Mouse (Mus musculus) midbrain, embryonic 11.5 days (tissue): ENCODE measurements around the gene Arnt2. TPM values are rescaled to one million over a fixed set of nuclear protein-coding genes. Genes with fewer than 3 reads are reported as not detected.
A peak's percentile ranks its signal among the peaks of the same experiment; 100 is the strongest.

ENCODE experiments used
- ATAC-seq: fragments of 200-750 bp; cut with Nextera tagmentation; 2 replicates; pipeline ENCODE4 v1.8.0; 2017; ENCODE audit warnings: moderate TSS enrichment, moderate library complexity; ENCODE audit not compliant: low FRiP score
- DNase-seq: peaks from one replicate; pipeline ENCODE4 v3.0.0; 2015; ENCODE audit warnings: low spot score; ENCODE audit errors: missing footprints
- H3K27ac ChIP-seq: fragments of 300-500 bp; sonication (generic); 2 replicates; pipeline ENCODE4 v1.5.1; 2014; ENCODE audit warnings: low read depth, low read length
- H3K27me3 ChIP-seq: fragments of 300-500 bp; sonication (generic); 2 replicates; pipeline ENCODE4 v1.6.1; 2014; ENCODE audit warnings: mild to moderate bottlenecking, low read length, moderate library complexity, mixed read lengths; ENCODE audit not compliant: control insufficient read depth, insufficient read depth
- H3K36me3 ChIP-seq: fragments of 300-500 bp; sonication (generic); 2 replicates; pipeline ENCODE4 v1.6.1; 2014; ENCODE audit warnings: mild to moderate bottlenecking, low read length, moderate library complexity, mixed read lengths; ENCODE audit not compliant: control insufficient read depth, insufficient read depth
- H3K4me1 ChIP-seq: fragments of 300-500 bp; sonication (generic); 2 replicates; pipeline ENCODE4 v1.6.1; 2014; ENCODE audit warnings: low read length; ENCODE audit not compliant: control insufficient read depth, insufficient read depth
- H3K4me2 ChIP-seq: fragments of 300-500 bp; sonication (generic); 2 replicates; pipeline ENCODE4 v1.6.1; 2014; ENCODE audit warnings: mild to moderate bottlenecking, moderate library complexity
- H3K4me3 ChIP-seq: fragments of 300-500 bp; sonication (generic); 2 replicates; pipeline ENCODE4 v1.5.1; 2014; ENCODE audit warnings: low read depth, low read length
- H3K9ac ChIP-seq: fragments of 300-500 bp; sonication (generic); 2 replicates; pipeline ENCODE4 v1.6.1; 2014; ENCODE audit warnings: low read length
- H3K9me3 ChIP-seq: fragments of 300-500 bp; sonication (generic); 2 replicates; pipeline ENCODE4 v1.6.1; 2016; ENCODE audit warnings: low read length; ENCODE audit not compliant: control insufficient read depth
- WGBS: fragments of 180-500 bp; shearing (Covaris S2); extraction: QIAGEN DNeasy Blood & Tissue Kit; methylation state at CpG from one replicate; pipeline ENCODE4 v1.1.7; 2014; 5-methylcytosine and 5-hydroxymethylcytosine counted together
- polyA plus RNA-seq: library from polyadenylated mRNA; unstranded; fragments of >200 nt; fragmentation: Nextera tagmentation; extraction: Ambion mirVana; gene quantifications from 2 replicates; pipeline ENCODE4 v1.2.1, GENCODE M21; 2014

Gene Arnt2
- polyA plus RNA-seq, 1 experiment from 2014 or later = 36.4 TPM

GRCm38 (mm10) chr7:84341001-84341400 is 69.0 kb downstream of the Arnt2 start:
- ATAC-seq = no peak
- Histone ChIP-seq H3K9me3 (peaks cover 7% of the 10 kb centered on the region; the same call in 1 of the 2 replicates), H3K4me3 (no peak overlapping the region), H3K9ac (no peak overlapping the region), H3K27ac (no peak overlapping the region), H3K36me3 (peaks cover 23% of the 10 kb centered on the region), H3K4me2 (no peak overlapping the region), H3K4me1 (no peaks in the 10 kb centered on the region), H3K27me3 (no peaks in the 10 kb centered on the region)
- WGBS = 85% methylated on average over 1 of the region's 1 CpGs
- DNase-seq = no peak

- H3K27me3 ChIP-seq = no peaks in the 10 kb centered on the region
- ATAC-seq (no peak), DNase-seq (no peak)
- 82% methylated on average over 1 of the region's 1 CpGs for WGBS
- H3K4me3 ChIP-seq = no peak overlapping the region
- no peaks in the 10 kb centered on the region for H3K4me1 ChIP-seq
- H3K27ac ChIP-seq = no peak overlapping the region
- H3K9me3 ChIP-seq = peaks cover 7% of the 10 kb centered on the region; the same call in 1 of the 2 replicates
- H3K36me3 ChIP-seq = peaks cover 14% of the 10 kb centered on the region
- H3K4me2 ChIP-seq = no peak overlapping the region
- no peak overlapping the region for H3K9ac ChIP-seq
Observed at GRCm38 (mm10) chr7:84339186-84339585, 70.8 kb downstream of the Arnt2 start.

- no peaks in the 10 kb centered on the region for H3K9me3 ChIP-seq
- H3K4me1 ChIP-seq = no peaks in the 10 kb centered on the region
- no peak overlapping the region for H3K9ac ChIP-seq
- WGBS = 89% methylated on average over 4 of the region's 4 CpGs
- DNase-seq (no peak), ATAC-seq (no peak)
- H3K27me3 ChIP-seq = no peaks in the 10 kb centered on the region
- H3K27ac ChIP-seq = no peak overlapping the region
- H3K36me3 ChIP-seq = peaks cover 2% of the 10 kb centered on the region; the same call in 1 of the 2 replicates
- no peak overlapping the region for H3K4me3 ChIP-seq
- no peak overlapping the region for H3K4me2 ChIP-seq
Observed at GRCm38 (mm10) chr7:84337768-84338167, 72.2 kb downstream of the Arnt2 start.

- no peaks in the 10 kb centered on the region for H3K27me3 ChIP-seq
- peaks cover 2% of the 10 kb centered on the region; the same call in 1 of the 2 replicates for H3K36me3 ChIP-seq
- no peak overlapping the region for H3K9ac ChIP-seq
- H3K27ac ChIP-seq = no peak overlapping the region
- H3K4me3 ChIP-seq = no peak overlapping the region
- no peaks in the 10 kb centered on the region for H3K9me3 ChIP-seq
- no peaks in the 10 kb centered on the region for H3K4me1 ChIP-seq
- 90% methylated on average over 4 of the region's 4 CpGs for WGBS
- ATAC-seq (no peak), DNase-seq (no peak)
- H3K4me2 ChIP-seq = no peak overlapping the region
Observed at GRCm38 (mm10) chr7:84336907-84337306, 73.1 kb downstream of the Arnt2 start.

- no peak overlapping the region for H3K9ac ChIP-seq
- DNase-seq = no peak
- no peak overlapping the region for H3K4me2 ChIP-seq
- peaks cover 2% of the 10 kb centered on the region; the same call in 1 of the 2 replicates for H3K36me3 ChIP-seq
- no peak overlapping the region for H3K27ac ChIP-seq
- 83% methylated on average over 2 of the region's 2 CpGs for WGBS
- ATAC-seq = no peak
- no peaks in the 10 kb centered on the region for H3K4me1 ChIP-seq
- no peaks in the 10 kb centered on the region for H3K9me3 ChIP-seq
- no peaks in the 10 kb centered on the region for H3K27me3 ChIP-seq
- no peak overlapping the region for H3K4me3 ChIP-seq
Observed at GRCm38 (mm10) chr7:84336580-84336886, 73.4 kb downstream of the Arnt2 start.

GRCm38 (mm10) chr7:84335766-84336579 is 74.0 kb downstream of the Arnt2 start:
- H3K4me2 ChIP-seq = no peak overlapping the region
- H3K4me3 ChIP-seq = no peak overlapping the region
- peaks cover 2% of the 10 kb centered on the region; the same call in 1 of the 2 replicates for H3K36me3 ChIP-seq
- WGBS = 80% methylated on average over 6 of the region's 6 CpGs
- H3K27me3 ChIP-seq = no peaks in the 10 kb centered on the region
- no peak for ATAC-seq
- no peak overlapping the region for H3K27ac ChIP-seq
- H3K9ac ChIP-seq = no peak overlapping the region
- H3K4me1 ChIP-seq = no peaks in the 10 kb centered on the region
- no peak for DNase-seq
- no peaks in the 10 kb centered on the region for H3K9me3 ChIP-seq

GRCm38 (mm10) chr7:84333996-84334395 is 76.0 kb downstream of the Arnt2 start:
- H3K27me3 ChIP-seq = no peaks in the 10 kb centered on the region
- H3K36me3 ChIP-seq = no peaks in the 10 kb centered on the region
- whole genome bisulfite sequencing = 93% methylated on average over 3 of the region's 3 CpGs
- H3K9ac ChIP-seq = no peak overlapping the region
- DNase-seq = peak; percentile 51
- H3K9me3 ChIP-seq = no peaks in the 10 kb centered on the region
- no peak overlapping the region for H3K4me2 ChIP-seq
- no peak overlapping the region for H3K27ac ChIP-seq
- H3K4me3 ChIP-seq = no peak overlapping the region
- ATAC-seq = no peak
- H3K4me1 ChIP-seq = no peaks in the 10 kb centered on the region

- Histone ChIP-seq H3K27me3 (no peaks in the 10 kb centered on the region), H3K4me1 (no peaks in the 10 kb centered on the region), H3K9ac (no peak overlapping the region), H3K4me2 (no peak overlapping the region), H3K4me3 (no peak overlapping the region), H3K27ac (no peak overlapping the region), H3K36me3 (no peaks in the 10 kb centered on the region), H3K9me3 (no peaks in the 10 kb centered on the region)
- no peak for ATAC-seq
- 71% methylated on average over 11 of the region's 11 CpGs for WGBS
- DNase-seq = peak; percentile 41
Observed at GRCm38 (mm10) chr7:84332295-84333168, 77.4 kb downstream of the Arnt2 start.

GRCm38 (mm10) chr7:84329174-84329583 is 80.8 kb downstream of the Arnt2 start:
- Histone ChIP-seq H3K36me3 (no peaks in the 10 kb centered on the region), H3K27me3 (no peaks in the 10 kb centered on the region), H3K4me3 (no peak overlapping the region), H3K9me3 (no peaks in the 10 kb centered on the region), H3K9ac (no peak overlapping the region), H3K27ac (no peak overlapping the region), H3K4me2 (no peak overlapping the region), H3K4me1 (no peaks in the 10 kb centered on the region)
- no peak for ATAC-seq
- 62% methylated on average over 1 of the region's 1 CpGs for WGBS
- DNase-seq = peak; percentile 21
